Mouse (Mus musculus) MEL (cell line): ENCODE measurements around the gene Pdxk. TPM values are rescaled to one million over a fixed set of nuclear protein-coding genes. Genes with fewer than 3 reads are reported as not detected.
A peak's percentile ranks its signal among the peaks of the same experiment; 100 is the strongest.

ENCODE experiments used
- DNase-seq: peaks from one replicate; pipeline ENCODE4 v3.0.0; 2011; ENCODE audit warnings: low read depth, low spot score
- H3K27ac ChIP-seq: 2 replicates; pipeline ENCODE4 v1.5.1; 2012; ENCODE audit warnings: low read depth, mild to moderate bottlenecking, control low read depth, low read length, moderate library complexity; ENCODE audit not compliant: control insufficient read depth
- H3K27me3 ChIP-seq, 2 experiments: fragments of 150-350 bp in 1 of 2; sonication (generic) in 1 of 2; 2 replicates each; pipeline ENCODE4 v1.6.1; 2012; ENCODE audit warnings: low read length in 2 of 2, mild to moderate bottlenecking in 2 of 2, improper control_type of control experiment in 1 of 2, moderate library complexity in 1 of 2; ENCODE audit not compliant: insufficient read depth in 2 of 2, control insufficient read depth in 1 of 2
- H3K36me3 ChIP-seq, 2 experiments: 2 replicates each; pipeline ENCODE4 v1.6.1; 2012 to 2014; ENCODE audit warnings: low read length in 2 of 2, improper control_type of control experiment in 1 of 2, inconsistent platforms in 1 of 2, mild to moderate bottlenecking in 1 of 2; ENCODE audit not compliant: insufficient read depth in 2 of 2, control insufficient read depth in 1 of 2
- H3K4me1 ChIP-seq, 2 experiments: fragments of 150-350 bp in 1 of 2; sonication (generic) in 1 of 2; 2 replicates each; pipeline ENCODE4 v1.6.1; 2012; ENCODE audit warnings: low read length in 2 of 2, improper control_type of control experiment in 1 of 2, mild to moderate bottlenecking in 1 of 2; ENCODE audit not compliant: insufficient read depth in 2 of 2, control insufficient read depth in 1 of 2
- H3K4me3 ChIP-seq, 2 experiments: fragments of 150-350 bp in 1 of 2; sonication (generic) in 1 of 2; 2 replicates each; pipeline ENCODE4 v1.5.1; 2012; ENCODE audit warnings: low read depth in 2 of 2, low read length in 2 of 2, mild to moderate bottlenecking in 2 of 2, moderate library complexity in 2 of 2, control low read depth in 1 of 2, improper control_type of control experiment in 1 of 2; ENCODE audit not compliant: control insufficient read depth in 1 of 2, insufficient read depth in 1 of 2
- H3K79me2 ChIP-seq: 2 replicates; pipeline ENCODE4 v1.6.1; 2012; ENCODE audit warnings: mild to moderate bottlenecking, low read length, moderate library complexity; ENCODE audit not compliant: control insufficient read depth, poor library complexity, insufficient read depth
- H3K9ac ChIP-seq: 2 replicates; pipeline ENCODE4 v1.6.1; 2012; ENCODE audit warnings: low read depth, mild to moderate bottlenecking, control low read depth, low read length, moderate library complexity; ENCODE audit not compliant: control insufficient read depth, poor library complexity, severe bottlenecking
- H3K9me3 ChIP-seq: fragments of 150-350 bp; sonication (generic); replicated peaks from 2 replicates; pipeline ENCODE4 v1.6.1; 2012; ENCODE audit warnings: mild to moderate bottlenecking, low read length, improper control_type of control experiment, moderate library complexity; ENCODE audit not compliant: insufficient read depth
- E2F4 ChIP-seq: IDR thresholded peaks from 2 replicates; pipeline ENCODE4 v1.6.1; 2011; ENCODE audit warnings: low read depth, low read length, improper control_type of control experiment, borderline replicate concordance
- ELF1 ChIP-seq: IDR thresholded peaks from 2 replicates; pipeline ENCODE4 v1.6.1; 2014; ENCODE audit warnings: low read depth, mild to moderate bottlenecking, inconsistent platforms, low read length, improper control_type of control experiment, moderate library complexity
- EP300 ChIP-seq, 2 experiments: IDR thresholded peaks; 2 replicates each; pipeline ENCODE4 v1.6.1; 2011; ENCODE audit warnings: improper control_type of control experiment in 2 of 2, low read length in 2 of 2, low read depth in 1 of 2, mild to moderate bottlenecking in 1 of 2
- ETS1 ChIP-seq: IDR thresholded peaks from 2 replicates; pipeline ENCODE4 v1.6.1; 2012; ENCODE audit warnings: low read depth, mild to moderate bottlenecking, inconsistent platforms, low read length, improper control_type of control experiment, moderate library complexity
- GATA1 ChIP-seq: IDR thresholded peaks from 2 replicates; pipeline ENCODE4 v1.6.1; 2011; ENCODE audit warnings: low read depth, low read length, improper control_type of control experiment
- KAT2A ChIP-seq: conservative IDR thresholded peaks from 2 replicates; pipeline ENCODE4 v1.6.1; 2012; ENCODE audit warnings: low read depth, low read length, improper control_type of control experiment, inconsistent platforms
- MEF2A ChIP-seq: IDR thresholded peaks from 2 replicates; pipeline ENCODE4 v1.6.1; 2014; ENCODE audit warnings: low read depth, mild to moderate bottlenecking, inconsistent platforms, low read length, improper control_type of control experiment; ENCODE audit not compliant: poor library complexity, insufficient replicate concordance, severe bottlenecking; ENCODE audit errors: extremely low read depth
- MXI1 ChIP-seq: IDR thresholded peaks from 2 replicates; pipeline ENCODE4 v1.6.1; 2011; ENCODE audit warnings: mild to moderate bottlenecking, low read depth, low read length, improper control_type of control experiment
- MYB ChIP-seq: IDR thresholded peaks from 2 replicates; pipeline ENCODE4 v1.6.1; 2011; ENCODE audit warnings: mild to moderate bottlenecking, low read depth, low read length, improper control_type of control experiment
- MYC ChIP-seq: IDR thresholded peaks from 2 replicates; pipeline ENCODE4 v1.6.1; 2011; ENCODE audit warnings: low read depth, mild to moderate bottlenecking, low read length, improper control_type of control experiment, moderate library complexity
- NELFE ChIP-seq: IDR thresholded peaks from 2 replicates; pipeline ENCODE4 v1.6.1; 2011; ENCODE audit warnings: low read depth, low read length, improper control_type of control experiment
- NRF1 ChIP-seq: IDR thresholded peaks from 2 replicates; pipeline ENCODE4 v1.6.1; 2014; ENCODE audit warnings: low read depth, mild to moderate bottlenecking, inconsistent platforms, low read length, improper control_type of control experiment, moderate library complexity; ENCODE audit not compliant: poor library complexity, insufficient read depth, severe bottlenecking
- POLR2A ChIP-seq, 2 experiments: IDR thresholded peaks; 2 replicates each; pipeline ENCODE4 v1.6.1; 2011 to 2012; ENCODE audit warnings: low read length in 2 of 2, mild to moderate bottlenecking in 2 of 2, control low read depth in 1 of 2, improper control_type of control experiment in 1 of 2, low read depth in 1 of 2, moderate library complexity in 1 of 2; ENCODE audit not compliant: control insufficient read depth in 1 of 2, insufficient read depth in 1 of 2, poor library complexity in 1 of 2
- RAD21 ChIP-seq: IDR thresholded peaks from 2 replicates; pipeline ENCODE4 v1.6.1; 2011; ENCODE audit warnings: mild to moderate bottlenecking, low read depth, low read length, improper control_type of control experiment
- TAL1 ChIP-seq: IDR thresholded peaks from 2 replicates; pipeline ENCODE4 v1.6.1; 2012; ENCODE audit warnings: mild to moderate bottlenecking, inconsistent platforms, low read length, moderate library complexity, mixed read lengths
- UBTF ChIP-seq: IDR thresholded peaks from 2 replicates; pipeline ENCODE4 v1.6.1; 2012; ENCODE audit warnings: low read depth, mild to moderate bottlenecking, inconsistent platforms, low read length, improper control_type of control experiment, moderate library complexity, borderline replicate concordance; ENCODE audit not compliant: insufficient read depth
- USF1 ChIP-seq: IDR thresholded peaks from 2 replicates; pipeline ENCODE4 v1.6.1; 2014; ENCODE audit warnings: low read depth, mild to moderate bottlenecking, inconsistent platforms, low read length, improper control_type of control experiment, moderate library complexity
- ZC3H11A ChIP-seq: IDR thresholded peaks from 2 replicates; pipeline ENCODE4 v1.6.1; 2012; ENCODE audit warnings: low read depth, mild to moderate bottlenecking, inconsistent platforms, low read length, improper control_type of control experiment
- ZKSCAN1 ChIP-seq: IDR thresholded peaks from 2 replicates; pipeline ENCODE4 v1.6.1; 2012; ENCODE audit warnings: low read depth, mild to moderate bottlenecking, inconsistent platforms, low read length, improper control_type of control experiment, moderate library complexity
- polyA plus RNA-seq, 2 experiments: library from polyadenylated mRNA; stranded (reverse) in 1 of 2; unstranded in 1 of 2; fragments of >175 nt in 1 of 2; fragments of >200 nt in 1 of 2; gene quantifications; 2 replicates each; pipeline versions ENCODE4 v1.2.1 to v1.2.4; 2012; ENCODE audit warnings: low replicate concordance in 2 of 2, low read depth in 1 of 2; ENCODE audit not compliant: insufficient read length in 2 of 2, insufficient read depth in 1 of 2, missing spikeins in 1 of 2
- total RNA-seq: library from RNA; depleted of rRNA; stranded (reverse); fragments of 300-350 nt; gene quantifications from 2 replicates; pipeline ENCODE4 v1.2.3, GENCODE M21; 2012

The Pdxk gene
- total and polyA plus RNA-seq, 3 experiments: 28.7 to 29.3 TPM; not detected in 1

GRCm38 (mm10) chr10:78422614-78423013 is 42.2 kb downstream of the Pdxk start (continued):
- TF ChIP-seq ZC3H11A (no peak), MEF2A (no peak), MYC (no peak), KAT2A (no peak), ZKSCAN1 (no peak), NELFE (peak; percentile 82)

- no peaks in the 10 kb centered on the region for H3K9me3 ChIP-seq
- no peak for DNase-seq
- H3K27ac ChIP-seq: no peak overlapping the region
- H3K4me1 ChIP-seq: peaks cover 0 to 4% of the 10 kb centered on the region in 2 experiments; a peak in 3 of 4 replicates
- no peak overlapping the region for H3K9ac ChIP-seq
- peaks cover 2% of the 10 kb centered on the region for H3K79me2 ChIP-seq
- H3K4me3 ChIP-seq: no peak overlapping the region
- H3K27me3 ChIP-seq: 0 out of 4 replicates have a peak, but pooled peaks cover 0 to 1% of the 10 kb centered on the region in 2 experiments
- peaks cover 0 to 3% of the 10 kb centered on the region in 2 experiments; a peak in 1 of 4 replicates for H3K36me3 ChIP-seq
- no peak for TF ChIP-seq MEF2A
- TF ChIP-seq GATA1: no peak
- no peak for TF ChIP-seq MYB
- TF ChIP-seq E2F4: no peak
- no peak for TF ChIP-seq ELF1
Measured at GRCm38 (mm10) chr10:78420929-78421328, 43.8 kb downstream of the Pdxk start.

GRCm38 (mm10) chr10:78418791-78419190 is 46.0 kb downstream of the Pdxk start:
- Histone ChIP-seq H3K27ac (no peak overlapping the region), H3K4me3 (no peak overlapping the region), H3K9me3 (no peaks in the 10 kb centered on the region), H3K27me3 (0 out of 4 replicates have a peak, but pooled peaks cover 0 to 1% of the 10 kb centered on the region in 2 experiments), H3K4me1 (peaks cover 0 to 4% of the 10 kb centered on the region in 2 experiments; a peak in 2 of 4 replicates), H3K36me3 (peaks cover 0 to 3% of the 10 kb centered on the region in 2 experiments; a peak in 1 of 4 replicates), H3K9ac (no peak overlapping the region), H3K79me2 (no peaks in the 10 kb centered on the region)
- DNase-seq: no peak
- no peak for TF ChIP-seq E2F4
- no peak for TF ChIP-seq MEF2A
- no peak for TF ChIP-seq RAD21
- no peak for TF ChIP-seq TAL1
- no peak for TF ChIP-seq ELF1
- no peak for TF ChIP-seq NRF1
- no peak for TF ChIP-seq UBTF
- TF ChIP-seq ETS1: no peak
- no peak for TF ChIP-seq MXI1
- no peak for TF ChIP-seq POLR2A (IDR thresholded peaks at IDR 0.05; ENCODE audit: control insufficient read depth in 1 of 2, insufficient read depth in 1 of 2, low read depth in 1 of 2, low read length in 2 of 2, poor library complexity in 1 of 2)
- TF ChIP-seq MYC: no peak
- TF ChIP-seq USF1: no peak
- no peak for TF ChIP-seq EP300 (IDR thresholded peaks at IDR 0.05; ENCODE audit: low read depth in 1 of 2, low read length in 2 of 2)
- no peak for TF ChIP-seq GATA1
